Mouse (Mus musculus): Measurements from ENCODE around the gene Wdr25. TPM values are rescaled to one million over a fixed set of nuclear protein-coding genes. Genes with fewer than 3 reads are reported as not detected.

Wdr25 gene
- total RNA-seq, 2 experiments from 2014 or later, result 4.2 to 5.2 TPM

GRCm38 (mm10) chr12:109068738-109069137 lies 175.3 kb downstream of the Wdr25 start:
- no peak for DNase-seq

- no peak for DNase-seq
These were observed 176.3 kb downstream of the Wdr25 start for GRCm38 (mm10) chr12:109069751-109070150.

GRCm38 (mm10) chr12:109071248-109071647 lies 177.8 kb downstream of the Wdr25 start:
- no peak for DNase-seq

GRCm38 (mm10) chr12:109074106-109074505 lies 180.7 kb downstream of the Wdr25 start:
- DNase-seq, result no peak

- DNase-seq, result no peak
These were observed 181.4 kb downstream of the Wdr25 start for GRCm38 (mm10) chr12:109074777-109075285.

- no peak for DNase-seq
These were observed 183.6 kb downstream of the Wdr25 start for GRCm38 (mm10) chr12:109077036-109077435.

Other genes with a start within 250 kb of the Wdr25 start
- not detected for gene Degs2, start 191.3 kb upstream of the Wdr25 start, total RNA-seq (2021)
- 10 to 100 TPM; 39.6 to 40.5 TPM for gene Yy1, start 100.7 kb upstream of the Wdr25 start, total RNA-seq (2021)
- gene Slc25a29, start 57.7 kb upstream of the Wdr25 start, total RNA-seq (2021), result 1 to 10 TPM; 2.1 to 2.2 TPM
- gene Slc25a47, start 57.6 kb upstream of the Wdr25 start, total RNA-seq (2021), result 1 to 10 TPM; 7.1 to 7.5 TPM
- gene Wars, start 543 bp downstream of the Wdr25 start, total RNA-seq (2021), result 10 to 100 TPM; 48.1 to 49.0 TPM
- 1 to 10 TPM; 2.1 to 2.6 TPM for gene Begain, start 174.6 kb downstream of the Wdr25 start, total RNA-seq (2021)

Data from heart, postnatal 4 days (tissue).